Mouse (Mus musculus): ENCODE data around the gene Shank3. TPM values are rescaled to one million over a fixed set of nuclear protein-coding genes. Genes with fewer than 3 reads are reported as not detected.

The Shank3 gene
- polyA plus RNA-seq (2015; fragmentation: Nextera tagmentation; extraction: Ambion mirVana), result 1.0 and 1.2 TPM in 2 replicates

GRCm38 (mm10) chr15:89498961-89499688 lies at the start of gene Shank3:
TSS of gene Shank3 (plus strand) at chr15:89499623.
- Histone ChIP-seq H3K27me3 (ENCODE audit: insufficient read depth, low read length) (peaks cover 6% of the 10 kb centered on the region; the same call in 1 of the 2 replicates), H3K36me3 (ENCODE audit: insufficient read depth, low read length) (no peaks in the 10 kb centered on the region), H3K9me3 (replicated peaks; ENCODE audit: low read length) (no peaks in the 10 kb centered on the region), H3K4me1 (replicated peaks; ENCODE audit: insufficient read depth, low read length) (no peaks in the 10 kb centered on the region; the same call in 1 of the 2 replicates), H3K9ac (ENCODE audit: low read depth, low read length) (peak within 1 kb of the TSS; percentile 71), H3K4me2 (ENCODE audit: low read length) (peak within 1 kb of the TSS; percentile 93), H3K4me3 (replicated peaks; ENCODE audit: low read depth, low read length) (peak within 1 kb of the TSS; percentile 77), H3K27ac (peak within 1 kb of the TSS; percentile 73)
- no peak for DNase-seq (ENCODE audit: low spot score)
- ATAC-seq (replicated peaks; ENCODE audit: low FRiP score, low read depth), result peak; percentile 12
- WGBS, result 0% methylated on average over 40 of the region's 72 CpGs
- no peak for TF ChIP-seq CTCF (IDR thresholded peaks at IDR 0.05; ENCODE audit: low read depth)

DNA sequence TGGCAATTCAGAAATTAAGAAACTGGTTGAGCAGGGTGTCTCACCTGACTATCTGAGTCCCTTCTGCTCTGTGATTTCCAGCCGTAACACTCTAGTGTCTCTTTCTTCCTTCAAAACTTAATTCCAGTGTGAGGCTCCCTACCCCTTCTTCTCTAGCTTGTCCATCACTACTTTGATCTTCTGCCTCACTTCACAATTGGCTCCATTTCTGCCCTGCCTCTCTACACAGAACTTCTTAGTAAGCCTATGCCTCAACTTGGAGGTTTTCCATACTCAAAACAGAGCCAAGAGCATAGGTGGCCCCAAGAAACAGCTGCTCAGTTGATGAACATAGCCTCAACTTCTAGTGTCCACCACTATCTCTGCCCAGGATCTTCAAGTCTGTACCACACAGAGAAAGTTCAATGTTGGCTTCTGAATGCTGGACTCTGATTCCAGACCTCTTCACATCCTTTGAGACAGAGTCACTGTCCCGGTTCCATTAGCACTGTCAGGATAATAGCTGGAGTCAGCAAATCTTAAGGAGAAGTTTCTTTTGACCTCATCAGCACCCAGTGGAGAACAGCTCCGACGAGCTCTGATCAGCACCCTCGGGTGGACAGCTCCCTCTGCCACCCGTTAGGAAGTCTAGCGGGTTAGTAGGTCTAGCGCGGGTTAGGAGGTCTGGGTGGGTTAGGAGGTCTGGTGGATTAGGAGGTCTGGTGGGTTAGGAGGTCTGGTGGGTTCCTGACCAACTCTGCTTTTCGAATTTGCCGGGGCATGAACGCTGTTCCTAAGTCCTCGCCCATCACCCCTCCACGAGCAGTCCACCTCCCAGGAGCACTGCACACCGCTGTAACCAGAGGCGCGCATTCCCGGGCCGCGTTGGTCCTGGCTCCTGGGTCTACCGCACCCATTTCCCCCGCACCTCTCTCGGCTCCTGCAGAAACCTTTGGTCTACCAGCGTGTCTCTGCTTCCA lies 46.2 kb upstream of the Shank3 start:
- Histone ChIP-seq H3K9me3 (replicated peaks; ENCODE audit: low read length) (no peaks in the 10 kb centered on the region), H3K4me2 (ENCODE audit: low read length) (peak overlapping the region; percentile 61), H3K4me1 (replicated peaks; ENCODE audit: insufficient read depth, low read length) (0 out of 2 replicates have a peak, but pooled peaks cover 7% of the 10 kb centered on the region), H3K27ac (no peak overlapping the region), H3K4me3 (replicated peaks; ENCODE audit: low read depth, low read length) (peak overlapping the region; percentile 37), H3K36me3 (ENCODE audit: insufficient read depth, low read length) (no peaks in the 10 kb centered on the region), H3K9ac (ENCODE audit: low read depth, low read length) (no peak overlapping the region), H3K27me3 (ENCODE audit: insufficient read depth, low read length) (peaks cover 6% of the 10 kb centered on the region)
- no peak for TF ChIP-seq CTCF (IDR thresholded peaks at IDR 0.05; ENCODE audit: low read depth)
- WGBS, result 4% methylated on average over 24 of the region's 24 CpGs
- ATAC-seq (replicated peaks; ENCODE audit: low FRiP score, low read depth) (no peak; the same call in 1 of the 2 replicates), DNase-seq (ENCODE audit: low spot score) (peak; percentile 74)

DNA sequence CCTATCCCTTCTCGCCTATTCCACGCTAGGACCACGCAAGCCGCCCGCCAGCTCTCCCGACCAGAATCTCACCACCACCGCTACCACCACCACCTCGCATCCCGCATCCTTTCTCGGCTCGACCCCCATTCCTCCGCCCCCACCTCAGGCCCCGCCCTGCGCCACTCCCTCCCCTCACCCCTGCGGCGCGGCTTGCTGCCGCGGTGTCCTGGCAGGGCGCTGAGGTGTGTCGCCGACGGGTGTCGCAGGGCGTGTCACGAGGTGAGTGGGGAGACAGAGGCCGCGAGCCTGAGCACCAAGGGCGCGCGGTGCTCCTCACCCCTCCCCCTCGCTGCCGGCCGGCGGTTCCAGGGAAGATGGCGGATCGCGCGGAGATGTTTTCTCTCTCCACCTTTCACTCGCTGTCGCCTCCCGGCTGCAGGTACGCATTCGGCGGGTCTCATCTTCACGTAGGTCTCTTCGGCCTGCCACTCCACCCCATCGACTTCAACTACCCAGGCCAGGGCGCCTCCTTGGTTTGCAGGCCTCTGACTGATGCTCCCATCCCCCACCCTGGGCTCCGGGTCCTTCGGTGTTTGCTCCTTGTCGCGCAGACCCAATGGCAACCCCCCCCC lies 45.5 kb upstream of the Shank3 start, which contains the start of gene Mapk8ip2:
Gene Mapk8ip2 (plus strand): TSS at position 49 of the 614 bp plus-strand sequence.
- peak; percentile 48; the same call in 1 of the 2 replicates for ATAC-seq (replicated peaks; ENCODE audit: low FRiP score, low read depth)
- no peak within 1 kb of the TSS for H3K9ac ChIP-seq (ENCODE audit: low read depth, low read length)

GRCm38 (mm10) chr15:89454857-89455256 lies 44.6 kb upstream of the Shank3 start:
- no peak overlapping the region for H3K27ac ChIP-seq
- 0 out of 2 replicates have a peak, but pooled peaks cover 7% of the 10 kb centered on the region for H3K4me1 ChIP-seq (replicated peaks; ENCODE audit: insufficient read depth, low read length)
- peaks cover 6% of the 10 kb centered on the region for H3K27me3 ChIP-seq (ENCODE audit: insufficient read depth, low read length)
- H3K4me2 ChIP-seq (ENCODE audit: low read length), result no peak overlapping the region
- no peaks in the 10 kb centered on the region for H3K9me3 ChIP-seq (replicated peaks; ENCODE audit: low read length)
- 31% methylated on average over 4 of the region's 6 CpGs for WGBS
- H3K36me3 ChIP-seq (ENCODE audit: insufficient read depth, low read length), result no peaks in the 10 kb centered on the region
- ATAC-seq (replicated peaks; ENCODE audit: low FRiP score, low read depth) (no peak), DNase-seq (ENCODE audit: low spot score) (no peak)
- no peak overlapping the region for H3K9ac ChIP-seq (ENCODE audit: low read depth, low read length)
- no peak overlapping the region for H3K4me3 ChIP-seq (replicated peaks; ENCODE audit: low read depth, low read length)
- no peak for TF ChIP-seq CTCF (IDR thresholded peaks at IDR 0.05; ENCODE audit: low read depth)

More for the DNA sequence above, 45.5 kb upstream of the Shank3 start, which contains the start of gene Mapk8ip2:
- no peak for DNase-seq (ENCODE audit: low spot score)
- peak within 1 kb of the TSS; percentile 61 for H3K4me2 ChIP-seq (ENCODE audit: low read length)
- no peak for TF ChIP-seq CTCF (IDR thresholded peaks at IDR 0.05; ENCODE audit: low read depth)
- no peaks in the 10 kb centered on the region for H3K36me3 ChIP-seq (ENCODE audit: insufficient read depth, low read length)
- peak within 1 kb of the TSS; percentile 37 for H3K4me3 ChIP-seq (replicated peaks; ENCODE audit: low read depth, low read length)
- H3K27ac ChIP-seq, result no peak within 1 kb of the TSS
- H3K9me3 ChIP-seq (replicated peaks; ENCODE audit: low read length), result no peaks in the 10 kb centered on the region
- WGBS, result under 1% methylated on average over 53 of the region's 53 CpGs
- peaks cover 6% of the 10 kb centered on the region for H3K27me3 ChIP-seq (ENCODE audit: insufficient read depth, low read length)
- 0 out of 2 replicates have a peak, but pooled peaks cover 7% of the 10 kb centered on the region for H3K4me1 ChIP-seq (replicated peaks; ENCODE audit: insufficient read depth, low read length)

GRCm38 (mm10) chr15:89455642-89456041 lies 43.8 kb upstream of the Shank3 start:
- no peak for TF ChIP-seq CTCF (IDR thresholded peaks at IDR 0.05; ENCODE audit: low read depth)
- H3K4me3 ChIP-seq (replicated peaks; ENCODE audit: low read depth, low read length), result no peak overlapping the region
- no peaks in the 10 kb centered on the region for H3K36me3 ChIP-seq (ENCODE audit: insufficient read depth, low read length)
- no peaks in the 10 kb centered on the region for H3K9me3 ChIP-seq (replicated peaks; ENCODE audit: low read length)
- 74% methylated on average over 6 of the region's 6 CpGs for WGBS
- H3K4me1 ChIP-seq (replicated peaks; ENCODE audit: insufficient read depth, low read length), result 0 out of 2 replicates have a peak, but pooled peaks cover 7% of the 10 kb centered on the region
- DNase-seq (ENCODE audit: low spot score), result no peak
- H3K27ac ChIP-seq, result no peak overlapping the region
- no peak overlapping the region for H3K4me2 ChIP-seq (ENCODE audit: low read length)
- peaks cover 6% of the 10 kb centered on the region for H3K27me3 ChIP-seq (ENCODE audit: insufficient read depth, low read length)
- ATAC-seq (replicated peaks; ENCODE audit: low FRiP score, low read depth), result no peak
- no peak overlapping the region for H3K9ac ChIP-seq (ENCODE audit: low read depth, low read length)

Data from kidney, postnatal 0 days (tissue).